Mouse (Mus musculus) midbrain, embryonic 12.5 days (tissue): Measurements from ENCODE around the gene Olfr820. TPM values are rescaled to one million over a fixed set of nuclear protein-coding genes. Genes with fewer than 3 reads are reported as not detected.
"Not testable (repeated sequence)": the region's sequence is repeated elsewhere in the genome, so short reads cannot be mapped to it uniquely, and the experiment has no call there.

Experiments used
- ATAC-seq: fragments of 200-750 bp; cut with Nextera tagmentation; 2 replicates; pipeline ENCODE4 v1.8.0; 2017; ENCODE audit warnings: low read depth, moderate TSS enrichment, moderate library complexity; ENCODE audit not compliant: low FRiP score
- H3K27ac ChIP-seq: fragments of 300-500 bp; sonication (generic); replicated peaks from 2 replicates; pipeline ENCODE4 v1.5.1; 2016; ENCODE audit warnings: mild to moderate bottlenecking
- H3K27me3 ChIP-seq: fragments of 300-500 bp; sonication (generic); 2 replicates; pipeline ENCODE4 v1.6.1; 2016; ENCODE audit warnings: mild to moderate bottlenecking
- H3K36me3 ChIP-seq: fragments of 300-500 bp; sonication (generic); 2 replicates; pipeline ENCODE4 v1.6.1; 2016
- H3K4me1 ChIP-seq: fragments of 300-500 bp; sonication (generic); 2 replicates; pipeline ENCODE4 v1.6.1; 2016
- H3K4me2 ChIP-seq: fragments of 300-500 bp; sonication (generic); replicated peaks from 2 replicates; pipeline ENCODE4 v1.6.1; 2016; ENCODE audit warnings: mild to moderate bottlenecking, moderate library complexity
- H3K4me3 ChIP-seq: fragments of 300-500 bp; sonication (generic); 2 replicates; pipeline ENCODE4 v1.5.1; 2016; ENCODE audit warnings: mild to moderate bottlenecking
- H3K9ac ChIP-seq: fragments of 300-500 bp; sonication (generic); replicated peaks from 2 replicates; pipeline ENCODE4 v1.6.1; 2016; ENCODE audit warnings: mild to moderate bottlenecking, moderate library complexity
- H3K9me3 ChIP-seq: fragments of 300-500 bp; sonication (generic); 2 replicates; pipeline ENCODE4 v1.6.1; 2016; ENCODE audit warnings: mild to moderate bottlenecking
- WGBS: fragments of 180-500 bp; shearing (Covaris S2); methylation state at CpG from one replicate; pipeline ENCODE4 v1.1.7; 2016; 5-methylcytosine and 5-hydroxymethylcytosine counted together
- polyA plus RNA-seq: library from polyadenylated mRNA; unstranded; fragments of >200 nt; fragmentation: Nextera tagmentation; extraction: Ambion mirVana; gene quantifications from 2 replicates; pipeline ENCODE4 v1.2.1, GENCODE M21; 2016

Olfr820 gene
- not detected in 2 replicates for polyA plus RNA-seq

- no peaks in the 10 kb centered on the region for H3K4me1 ChIP-seq
- no peak within 1 kb of the TSS for H3K27ac ChIP-seq
- H3K9me3 ChIP-seq, result no peaks in the 10 kb centered on the region
- no peak within 1 kb of the TSS for H3K9ac ChIP-seq
- H3K36me3 ChIP-seq, result no peaks in the 10 kb centered on the region
- H3K4me3 ChIP-seq, result no peak within 1 kb of the TSS
- no peak within 1 kb of the TSS for H3K4me2 ChIP-seq
- no peaks in the 10 kb centered on the region for H3K27me3 ChIP-seq
- ATAC-seq, result no peak
Measured at GRCm38 (mm10) chr10:130012321-130012720, at the start of gene Olfr820. Olfr820 (plus strand) TSS chr10:130012621.

- H3K9ac ChIP-seq, H3K4me2 ChIP-seq, H3K4me3 ChIP-seq, H3K27ac ChIP-seq, H3K27me3 ChIP-seq, ATAC-seq, H3K4me1 ChIP-seq, H3K9me3 ChIP-seq, H3K36me3 ChIP-seq: not testable (repeated sequence)
- 90% methylated on average over 2 of the region's 3 CpGs for WGBS
Measured at GRCm38 (mm10) chr10:129966232-129966631, 46.2 kb upstream of the Olfr820 start.

- H3K27ac ChIP-seq, H3K36me3 ChIP-seq, ATAC-seq, H3K9ac ChIP-seq, H3K4me2 ChIP-seq, H3K27me3 ChIP-seq, H3K4me1 ChIP-seq, H3K9me3 ChIP-seq, H3K4me3 ChIP-seq: not testable (repeated sequence)
- 83% methylated on average over 2 of the region's 2 CpGs for whole genome bisulfite sequencing
Measured at GRCm38 (mm10) chr10:129967166-129967565, 45.3 kb upstream of the Olfr820 start, which contains the start of gene Olfr819. Olfr819 (minus strand) TSS chr10:129967266.

- H3K36me3 ChIP-seq, H3K4me3 ChIP-seq, H3K27ac ChIP-seq, H3K9me3 ChIP-seq, H3K4me2 ChIP-seq, H3K27me3 ChIP-seq, H3K9ac ChIP-seq, H3K4me1 ChIP-seq: not testable (repeated sequence)
- no CpG with 5 or more reads among the region's 3 CpGs for WGBS
- ATAC-seq, result peak; percentile 71
Measured at GRCm38 (mm10) chr10:129972994-129973393, 39.4 kb upstream of the Olfr820 start.

- not testable (repeated sequence) for H3K4me3 ChIP-seq, H3K4me2 ChIP-seq, H3K36me3 ChIP-seq, H3K9ac ChIP-seq, H3K27ac ChIP-seq, H3K4me1 ChIP-seq, H3K9me3 ChIP-seq, H3K27me3 ChIP-seq, ATAC-seq
- no CpG with 5 or more reads among the region's 2 CpGs for WGBS
Measured at GRCm38 (mm10) chr10:129976040-129976439, 36.4 kb upstream of the Olfr820 start, which contains the start of gene Olfr247. Olfr247 (minus strand) TSS chr10:129976140.

GRCm38 (mm10) chr10:129981867-129982266, 30.6 kb upstream of the Olfr820 start:
- H3K9ac ChIP-seq, H3K4me2 ChIP-seq, H3K36me3 ChIP-seq, H3K9me3 ChIP-seq, H3K4me1 ChIP-seq, H3K4me3 ChIP-seq, H3K27ac ChIP-seq, H3K27me3 ChIP-seq: not testable (repeated sequence)
- peak; percentile 74 for ATAC-seq
- no CpG with 5 or more reads among the region's 3 CpGs for WGBS

- WGBS, result no CpG with 5 or more reads among the region's 1 CpGs
- not testable (repeated sequence) for H3K27ac ChIP-seq, H3K9ac ChIP-seq, H3K4me2 ChIP-seq, H3K27me3 ChIP-seq, ATAC-seq, H3K4me3 ChIP-seq, H3K4me1 ChIP-seq, H3K9me3 ChIP-seq, H3K36me3 ChIP-seq
Measured at GRCm38 (mm10) chr10:129984962-129985361, 27.5 kb upstream of the Olfr820 start, which contains the start of gene Gm10310. Gm10310 (minus strand) TSS chr10:129985062.

- H3K9ac ChIP-seq, H3K27me3 ChIP-seq, H3K4me2 ChIP-seq, H3K27ac ChIP-seq, H3K4me1 ChIP-seq, H3K36me3 ChIP-seq, ATAC-seq, H3K4me3 ChIP-seq, H3K9me3 ChIP-seq: not testable (repeated sequence)
- WGBS, result 85% methylated on average over 4 of the region's 4 CpGs
Measured at GRCm38 (mm10) chr10:130004104-130004503, 8.3 kb upstream of the Olfr820 start.

GRCm38 (mm10) chr10:130005366-130005765, 7.1 kb upstream of the Olfr820 start:
- H3K4me1 ChIP-seq, H3K27ac ChIP-seq, H3K9me3 ChIP-seq, H3K36me3 ChIP-seq, H3K9ac ChIP-seq, H3K4me3 ChIP-seq, H3K27me3 ChIP-seq, H3K4me2 ChIP-seq, ATAC-seq: not testable (repeated sequence)
- WGBS, result 85% methylated on average over 4 of the region's 4 CpGs

GRCm38 (mm10) chr10:130030048-130030447, 17.6 kb downstream of the Olfr820 start, which contains the start of gene Olfr821:
Olfr821 (plus strand) TSS chr10:130030348.
- Histone ChIP-seq H3K27ac (no peak within 1 kb of the TSS), H3K9ac (no peak within 1 kb of the TSS), H3K4me1 (no peaks in the 10 kb centered on the region), H3K9me3 (no peaks in the 10 kb centered on the region), H3K4me2 (no peak within 1 kb of the TSS), H3K36me3 (no peaks in the 10 kb centered on the region), H3K27me3 (no peaks in the 10 kb centered on the region), H3K4me3 (no peak within 1 kb of the TSS)
- ATAC-seq, result no peak

- no peak for ATAC-seq
- Histone ChIP-seq H3K4me1 (no peaks in the 10 kb centered on the region), H3K27ac (no peak overlapping the region), H3K4me2 (no peak overlapping the region), H3K9me3 (no peaks in the 10 kb centered on the region), H3K36me3 (no peaks in the 10 kb centered on the region), H3K9ac (no peak overlapping the region), H3K27me3 (no peaks in the 10 kb centered on the region), H3K4me3 (no peak overlapping the region)
- 64% methylated on average over 6 of the region's 6 CpGs for WGBS
Measured at GRCm38 (mm10) chr10:130037096-130037495, 24.7 kb downstream of the Olfr820 start.
